Mouse (Mus musculus) skeletal muscle tissue, postnatal 0 days (tissue): ENCODE measurements around the gene Tarsl2. TPM values are rescaled to one million over a fixed set of nuclear protein-coding genes. Genes with fewer than 3 reads are reported as not detected.

ENCODE experiments used
- polyA plus RNA-seq: library from polyadenylated mRNA; unstranded; fragments of >200 nt; fragmentation: Nextera tagmentation; extraction: Ambion mirVana; gene quantifications from 2 replicates; pipeline ENCODE4 v1.2.1, GENCODE M21; 2015

Gene Tarsl2
- polyA plus RNA-seq = 22.4 and 23.5 TPM in 2 replicates

DNA sequence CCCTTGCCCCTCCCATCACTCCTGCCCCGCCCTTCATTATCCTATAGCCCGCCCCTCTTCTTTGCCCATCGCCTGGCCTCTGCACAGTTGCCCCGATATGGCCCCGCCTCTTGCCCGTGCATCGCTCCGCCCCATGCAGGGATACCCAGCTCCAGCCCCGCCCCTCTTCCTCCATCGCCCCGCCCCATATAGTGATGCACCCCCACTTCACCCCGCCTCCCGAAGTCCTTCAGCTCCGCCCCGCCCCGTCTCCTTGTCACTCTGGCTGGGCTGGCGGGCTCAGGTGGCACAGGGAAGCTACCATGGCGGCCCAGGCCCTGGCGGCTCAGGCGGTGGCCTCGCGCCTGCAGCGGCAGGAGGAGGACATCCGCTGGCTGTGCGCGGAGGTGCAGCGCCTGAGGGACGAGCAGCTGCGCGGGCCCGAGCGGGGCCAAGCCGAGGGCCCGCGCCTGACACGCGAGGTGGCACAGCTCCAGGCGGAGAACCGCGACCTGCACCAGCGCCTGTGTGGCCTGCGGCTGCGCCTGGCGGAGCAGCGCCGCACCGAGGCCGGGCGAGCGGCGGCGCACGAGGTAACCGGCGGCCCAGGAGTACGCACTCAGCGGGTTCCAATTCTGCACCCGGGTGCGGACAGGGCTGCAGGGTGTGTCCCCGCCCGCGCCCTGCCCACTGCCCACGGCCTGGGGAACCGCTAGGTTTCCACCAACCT, at the start of gene Tarsl2:
Gene Tarsl2 (plus strand): TSS at position 256 of the 709 bp plus-strand sequence.

GRCm38 (mm10) chr7:65690869-65691268, 46.2 kb downstream of the Tarsl2 start, which contains the start of gene Tm2d3:
Tm2d3 (plus strand) TSS chr7:65691169.

Other genes starting within 250 kb of the Tarsl2 start
- gene Tjp1, start 117.1 kb upstream of the Tarsl2 start, polyA plus RNA-seq = 7.9 and 8.4 TPM in 2 replicates
- 35.1 and 37.4 TPM in 2 replicates for gene Tm2d3, start 46.3 kb downstream of the Tarsl2 start, polyA plus RNA-seq
- gene Pcsk6, start 216.8 kb downstream of the Tarsl2 start, polyA plus RNA-seq = 2.8 and 4.1 TPM in 2 replicates